Mouse (Mus musculus) lung, adult 2 months (tissue): ENCODE results near the gene Camk1d. TPM values are rescaled to one million over a fixed set of nuclear protein-coding genes. Genes with fewer than 3 reads are reported as not detected.
A peak's percentile ranks its signal among the peaks of the same experiment; 100 is the strongest.

ENCODE experiments used
- DNase-seq: peaks from one replicate; pipeline ENCODE4 v3.0.0; 2022
- H3K4me1 ChIP-seq: fragments of 200-500 bp; 2 replicates; pipeline ENCODE4 v1.6.1; 2011; ENCODE audit warnings: low read length; ENCODE audit not compliant: control insufficient read depth, insufficient read depth
- H3K4me3 ChIP-seq: fragments of 200-500 bp; replicated peaks from 2 replicates; pipeline ENCODE3; 2011; ENCODE audit warnings: low read depth, mild to moderate bottlenecking, control low read depth, low read length; ENCODE audit errors: extremely low read depth
- CTCF ChIP-seq: fragments of 200-500 bp; IDR thresholded peaks from 2 replicates; pipeline ENCODE4 v1.5.1; 2011; ENCODE audit warnings: mild to moderate bottlenecking, low read length, control low read depth; ENCODE audit not compliant: insufficient read depth
- POLR2A ChIP-seq: fragments of 200-500 bp; IDR thresholded peaks from 2 replicates; pipeline ENCODE4 v1.6.1; 2011; ENCODE audit warnings: low read depth, mild to moderate bottlenecking, control low read depth, low read length, borderline replicate concordance; ENCODE audit errors: extremely low read depth
- WGBS: fragments of 180-500 bp; shearing (Covaris S2); methylation state at CpG from one replicate; pipeline ENCODE4 v1.1.7; 2018; 5-methylcytosine and 5-hydroxymethylcytosine counted together
- polyA plus RNA-seq: library from polyadenylated mRNA; depleted of rRNA; stranded (reverse); fragments of >200 nt; gene quantifications from 2 replicates; pipeline ENCODE4 v1.2.3, GENCODE M21; 2012; rRNA removed

Gene Camk1d
- 3.8 and 6.2 TPM in 2 replicates for polyA plus RNA-seq

DNA sequence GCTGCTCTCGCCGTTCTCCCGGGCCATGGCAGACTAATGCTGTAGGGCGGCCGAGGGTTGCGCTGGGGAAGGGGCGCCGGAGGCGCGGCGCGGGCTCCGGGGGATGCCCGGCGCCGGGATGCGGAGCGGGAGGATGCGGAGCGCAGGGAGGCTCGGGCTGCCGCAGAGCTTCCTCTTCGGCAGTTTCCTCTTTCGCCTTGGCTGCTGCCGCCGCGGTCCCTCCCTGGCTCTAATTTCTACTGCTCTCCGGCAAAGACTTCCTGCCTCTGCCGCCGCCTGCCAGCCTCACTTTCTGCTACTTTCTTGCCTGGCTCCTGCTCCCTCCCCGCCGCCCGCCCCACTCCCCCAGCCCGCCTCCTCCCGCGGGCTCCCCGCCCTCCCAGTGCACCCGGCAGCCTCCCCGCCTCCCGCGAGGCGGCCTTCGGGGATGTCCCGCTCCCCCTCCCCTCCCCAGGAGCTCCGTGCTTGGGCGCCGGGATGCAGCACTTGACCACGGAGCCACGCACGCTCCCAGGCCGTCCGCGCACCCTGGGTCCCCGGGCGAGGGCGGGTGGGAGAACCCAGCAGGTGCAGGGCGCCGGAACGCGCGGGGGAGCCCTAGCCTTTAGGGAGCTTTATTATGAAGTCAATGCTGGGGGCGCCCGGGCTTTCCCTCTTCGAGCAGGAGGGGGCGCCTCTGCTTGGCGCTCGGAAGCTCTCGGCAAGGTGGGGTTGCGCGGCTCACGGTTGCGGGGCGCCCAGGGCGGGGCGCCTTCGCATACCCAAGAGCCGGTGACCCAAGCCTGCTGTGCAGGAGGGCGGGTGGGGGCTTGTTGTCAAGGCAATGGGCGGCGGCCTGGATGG lies at the start of gene Camk1d:
Gene Camk1d, minus strand, starts transcription at position 305 of the 843 bp plus-strand sequence.
- TF ChIP-seq POLR2A: no peak
- 0 out of 2 replicates have a peak, but pooled peaks have one; percentile 16 for TF ChIP-seq CTCF
- no peaks in the 10 kb centered on the region for H3K4me1 ChIP-seq
- under 1% methylated on average over 78 of the region's 80 CpGs for WGBS
- peak; percentile 56 for DNase-seq
- peak within 1 kb of the TSS; percentile 72 for H3K4me3 ChIP-seq

GRCm38 (mm10) chr2:5762031-5762430 lies 47.7 kb upstream of the Camk1d start:
- H3K4me1 ChIP-seq: no peaks in the 10 kb centered on the region
- H3K4me3 ChIP-seq: no peak overlapping the region
- 92% methylated on average over 3 of the region's 3 CpGs for WGBS
- no peak for DNase-seq
- no peak for TF ChIP-seq POLR2A

DNA sequence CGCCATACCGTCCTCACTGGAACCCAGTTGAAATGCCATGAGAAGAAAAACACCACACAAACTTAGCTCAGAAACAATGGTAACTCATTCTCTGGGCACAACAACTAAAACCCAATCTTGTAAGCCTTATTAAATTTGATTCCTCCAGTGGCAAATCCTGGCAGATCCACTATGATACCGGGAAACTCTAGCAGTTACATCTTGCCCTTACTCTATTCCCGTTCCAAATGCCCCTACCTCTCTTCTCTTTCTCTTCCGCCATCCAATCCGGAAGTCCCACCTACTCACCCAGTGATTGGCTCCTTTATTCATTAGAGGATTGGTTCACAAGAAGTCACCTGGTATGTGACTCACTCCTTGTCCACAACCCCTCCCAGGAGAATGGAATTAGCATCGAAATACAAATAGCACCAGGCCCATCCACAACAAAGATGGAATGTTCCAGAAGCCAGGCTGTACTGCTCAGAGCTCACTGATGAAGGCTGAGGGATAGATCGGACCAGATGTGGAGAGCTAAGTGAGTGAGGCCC lies 46.2 kb upstream of the Camk1d start:
- H3K4me1 ChIP-seq: no peaks in the 10 kb centered on the region
- DNase-seq: no peak
- 90% methylated on average over 8 of the region's 8 CpGs for WGBS
- no peak overlapping the region for H3K4me3 ChIP-seq
- TF ChIP-seq CTCF (no peak), POLR2A (no peak)

DNA sequence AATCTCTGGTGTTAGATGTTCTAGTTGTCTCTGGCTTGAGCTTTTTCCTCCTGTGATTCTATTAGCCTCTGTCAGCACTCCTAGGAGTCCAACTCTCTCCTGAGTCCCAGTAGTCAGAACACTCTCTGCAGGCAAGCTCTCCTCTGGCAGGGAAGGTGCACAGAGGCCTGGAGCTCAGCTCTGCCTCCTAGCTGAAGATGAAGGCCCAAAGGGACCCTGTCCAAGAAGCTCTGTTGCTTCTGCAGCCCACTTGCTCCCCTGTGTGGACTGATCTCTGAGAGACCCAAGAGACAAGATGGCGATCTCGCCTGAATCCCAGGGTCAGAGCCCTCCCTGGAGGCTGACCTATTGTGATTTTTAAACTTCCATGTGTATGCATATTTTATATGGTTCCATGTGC lies 44.3 kb upstream of the Camk1d start:
- Histone ChIP-seq H3K4me3 (no peak overlapping the region), H3K4me1 (no peaks in the 10 kb centered on the region)
- TF ChIP-seq POLR2A (no peak), CTCF (no peak)
- no peak for DNase-seq
- WGBS: 90% methylated on average over 2 of the region's 2 CpGs

- Histone ChIP-seq H3K4me3 (no peak overlapping the region), H3K4me1 (no peaks in the 10 kb centered on the region)
- WGBS: 85% methylated on average over 3 of the region's 3 CpGs
- no peak for DNase-seq
- TF ChIP-seq CTCF (no peak), POLR2A (no peak)
Observed at GRCm38 (mm10) chr2:5750872-5751271, 36.6 kb upstream of the Camk1d start.

GRCm38 (mm10) chr2:5749210-5749609 lies 34.9 kb upstream of the Camk1d start:
- DNase-seq: no peak

DNA sequence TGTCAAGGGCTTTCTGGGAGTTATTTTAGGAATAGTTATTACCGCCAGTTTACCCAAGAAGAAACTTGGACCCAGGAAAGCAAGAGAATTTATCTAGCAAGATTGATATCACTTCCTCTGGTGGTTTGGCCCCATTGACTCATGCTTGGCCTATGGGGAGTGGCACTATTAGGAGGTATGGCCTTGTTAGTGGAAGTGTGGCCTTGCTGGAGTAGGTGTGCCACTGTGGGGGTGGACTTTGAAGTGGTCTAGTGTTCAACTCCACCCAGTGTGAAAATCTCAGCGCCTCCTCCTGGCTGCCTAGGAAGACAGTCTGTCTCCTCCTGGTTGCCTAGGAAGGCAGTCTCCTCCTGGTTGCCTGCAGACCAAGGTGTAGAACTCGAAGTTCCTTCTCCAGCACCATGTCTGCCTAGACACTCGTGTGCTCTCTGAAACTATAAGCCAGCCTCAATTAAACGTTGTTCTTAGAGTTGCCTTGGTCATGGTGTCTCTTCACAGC lies 33.3 kb upstream of the Camk1d start:
- no peaks in the 10 kb centered on the region for H3K4me1 ChIP-seq
- no peak for DNase-seq
- TF ChIP-seq CTCF (no peak), POLR2A (no peak)
- H3K4me3 ChIP-seq: no peak overlapping the region
- WGBS: 78% methylated on average over 5 of the region's 5 CpGs

More at GRCm38 (mm10) chr2:5749210-5749609, 34.9 kb upstream of the Camk1d start:
- TF ChIP-seq CTCF (no peak), POLR2A (no peak)
- no peaks in the 10 kb centered on the region for H3K4me1 ChIP-seq
- 71% methylated on average over 6 of the region's 6 CpGs for WGBS
- no peak overlapping the region for H3K4me3 ChIP-seq

DNA sequence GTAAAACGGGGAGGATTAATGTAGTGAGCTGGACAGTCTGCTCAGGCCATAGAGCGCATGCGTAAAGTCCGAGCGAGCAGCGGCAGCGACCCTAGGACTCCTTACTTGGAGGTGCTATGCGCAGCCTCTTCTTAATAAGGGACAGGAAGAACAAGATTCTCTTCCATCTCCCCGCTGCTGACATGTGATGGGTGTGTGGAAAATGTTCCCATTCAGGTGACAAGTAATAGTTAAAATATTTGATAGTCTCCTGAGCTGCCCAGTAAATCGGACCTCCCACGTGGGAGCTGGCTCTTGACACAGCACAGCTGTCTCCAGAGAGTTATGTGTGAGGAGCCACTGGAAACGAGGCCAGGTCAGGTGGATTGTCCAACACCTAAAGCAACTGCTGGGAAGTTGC lies 32.2 kb upstream of the Camk1d start:
- 45% methylated on average over 12 of the region's 12 CpGs for WGBS
- no peak for TF ChIP-seq CTCF
- TF ChIP-seq POLR2A: no peak
- Histone ChIP-seq H3K4me1 (no peaks in the 10 kb centered on the region), H3K4me3 (no peak overlapping the region)
- no peak for DNase-seq

GRCm38 (mm10) chr2:5743886-5744285 lies 29.6 kb upstream of the Camk1d start:
- H3K4me3 ChIP-seq: no peak overlapping the region
- 89% methylated on average over 8 of the region's 8 CpGs for WGBS
- no peak for TF ChIP-seq CTCF
- no peak for TF ChIP-seq POLR2A
- no peak for DNase-seq
- H3K4me1 ChIP-seq: no peaks in the 10 kb centered on the region

- WGBS: 76% methylated on average over 1 of the region's 1 CpGs
- DNase-seq: no peak
- Histone ChIP-seq H3K4me3 (no peak overlapping the region), H3K4me1 (no peaks in the 10 kb centered on the region)
- no peak for TF ChIP-seq CTCF
- TF ChIP-seq POLR2A: no peak
Observed at GRCm38 (mm10) chr2:5740913-5741312, 26.6 kb upstream of the Camk1d start.
